Mouse (Mus musculus) embryonic facial prominence, embryonic 10.5 days (tissue): ENCODE data around the gene Cd81. TPM values are rescaled to one million over a fixed set of nuclear protein-coding genes. Genes with fewer than 3 reads are reported as not detected.

Experiments
- DNase-seq: peaks from one replicate; pipeline ENCODE4 v3.0.0-alpha.2; 2017; ENCODE audit warnings: low spot score
- H3K27ac ChIP-seq: fragments of 300-500 bp; sonication (generic); replicated peaks from 2 replicates; pipeline ENCODE4 v1.5.1; 2016; ENCODE audit warnings: mild to moderate bottlenecking
- H3K27me3 ChIP-seq: fragments of 300-500 bp; sonication (generic); replicated peaks from 2 replicates; pipeline ENCODE4 v1.6.1; 2016; ENCODE audit warnings: low read depth, mild to moderate bottlenecking; ENCODE audit not compliant: poor library complexity, severe bottlenecking
- H3K36me3 ChIP-seq: fragments of 300-500 bp; sonication (generic); replicated peaks from 2 replicates; pipeline ENCODE4 v1.6.1; 2016; ENCODE audit warnings: mild to moderate bottlenecking, moderate library complexity
- H3K4me1 ChIP-seq: fragments of 300-500 bp; sonication (generic); 2 replicates; pipeline ENCODE4 v1.6.1; 2016
- H3K4me3 ChIP-seq: fragments of 300-500 bp; sonication (generic); 2 replicates; pipeline ENCODE4 v1.5.1; 2016; ENCODE audit warnings: mild to moderate bottlenecking, moderate library complexity
- H3K9me3 ChIP-seq: fragments of 300-500 bp; sonication (generic); 2 replicates; pipeline ENCODE4 v1.6.1; 2016; ENCODE audit warnings: mild to moderate bottlenecking
- WGBS: fragments of 180-500 bp; shearing (Covaris S2); methylation state at CpG from one replicate; pipeline ENCODE4 v1.1.7; 2016; 5-methylcytosine and 5-hydroxymethylcytosine counted together
- polyA plus RNA-seq: library from polyadenylated mRNA; unstranded; fragments of >200 nt; fragmentation: Nextera tagmentation; extraction: Ambion mirVana; gene quantifications from 2 replicates; pipeline ENCODE4 v1.2.1, GENCODE M21; 2016

The Cd81 gene
- polyA plus RNA-seq, 1 experiment from 2014 or later = 255 TPM

DNA sequence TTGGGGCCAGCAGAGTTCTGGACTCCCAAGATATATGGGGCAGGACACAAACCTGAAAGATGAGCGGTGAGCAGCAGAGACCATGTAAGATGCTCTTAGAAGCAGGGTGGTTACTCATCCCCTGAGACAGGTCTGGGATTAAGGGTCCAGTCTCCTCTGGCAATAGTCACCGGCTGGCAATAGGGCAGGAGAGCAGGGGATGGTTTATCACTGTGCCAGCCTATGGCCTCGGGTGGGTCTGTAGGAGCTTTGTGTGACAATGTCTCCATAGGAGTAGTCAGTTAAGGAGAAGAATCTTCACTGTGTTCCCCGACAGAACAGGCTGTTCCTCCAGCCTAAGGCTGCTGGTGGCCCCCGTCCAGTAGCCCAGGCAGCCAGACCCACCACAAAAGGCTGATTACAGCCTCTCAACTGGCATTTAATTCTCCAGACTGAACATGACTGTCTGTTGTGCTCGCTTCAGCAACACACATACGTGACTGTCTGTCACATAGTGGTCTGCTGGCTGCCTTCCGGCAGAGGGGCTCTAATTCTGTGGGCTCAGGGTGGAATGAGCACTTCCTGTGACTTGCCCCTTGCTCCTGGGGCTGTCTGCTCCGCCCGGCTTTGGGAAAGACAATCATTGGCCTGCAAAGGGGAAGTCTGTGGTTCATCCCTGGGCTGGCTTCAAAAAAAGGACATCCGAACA, 3.1 kb downstream of the Cd81 start:
- 77% methylated on average over 11 of the region's 11 CpGs for WGBS
- Histone ChIP-seq H3K4me1 (peaks cover 62% of the 10 kb centered on the region), H3K9me3 (no peaks in the 10 kb centered on the region), H3K4me3 (peak overlapping the region; percentile 82; the same call in 1 of the 2 replicates), H3K27ac (peak overlapping the region; percentile 36), H3K27me3 (no peaks in the 10 kb centered on the region), H3K36me3 (peaks cover 59% of the 10 kb centered on the region)
- no peak for DNase-seq

DNA sequence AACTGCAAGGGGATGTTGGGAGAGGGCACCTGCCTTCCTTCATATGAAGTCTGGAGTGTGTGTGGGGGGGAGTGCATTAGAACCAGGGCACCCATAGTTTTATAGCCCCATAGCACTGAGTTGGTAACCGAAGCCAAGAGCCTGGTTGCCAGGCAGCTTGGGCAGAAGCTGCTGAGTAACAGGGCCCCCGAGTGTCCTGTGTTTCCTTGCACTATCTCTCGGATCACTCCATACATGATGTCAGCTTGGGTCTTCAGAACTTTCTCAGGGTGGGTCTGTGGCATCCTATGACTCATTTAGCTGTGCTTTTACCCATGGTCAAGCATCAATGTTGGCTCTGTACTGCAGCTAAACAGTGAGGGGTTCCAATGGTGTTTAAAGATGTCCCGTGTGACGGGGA, 4.5 kb downstream of the Cd81 start:
- Histone ChIP-seq H3K36me3 (peaks cover 72% of the 10 kb centered on the region), H3K4me3 (no peak overlapping the region), H3K27ac (no peak overlapping the region), H3K27me3 (no peaks in the 10 kb centered on the region), H3K9me3 (no peaks in the 10 kb centered on the region), H3K4me1 (peaks cover 59% of the 10 kb centered on the region)
- WGBS = 91% methylated on average over 5 of the region's 5 CpGs
- DNase-seq = no peak

DNA sequence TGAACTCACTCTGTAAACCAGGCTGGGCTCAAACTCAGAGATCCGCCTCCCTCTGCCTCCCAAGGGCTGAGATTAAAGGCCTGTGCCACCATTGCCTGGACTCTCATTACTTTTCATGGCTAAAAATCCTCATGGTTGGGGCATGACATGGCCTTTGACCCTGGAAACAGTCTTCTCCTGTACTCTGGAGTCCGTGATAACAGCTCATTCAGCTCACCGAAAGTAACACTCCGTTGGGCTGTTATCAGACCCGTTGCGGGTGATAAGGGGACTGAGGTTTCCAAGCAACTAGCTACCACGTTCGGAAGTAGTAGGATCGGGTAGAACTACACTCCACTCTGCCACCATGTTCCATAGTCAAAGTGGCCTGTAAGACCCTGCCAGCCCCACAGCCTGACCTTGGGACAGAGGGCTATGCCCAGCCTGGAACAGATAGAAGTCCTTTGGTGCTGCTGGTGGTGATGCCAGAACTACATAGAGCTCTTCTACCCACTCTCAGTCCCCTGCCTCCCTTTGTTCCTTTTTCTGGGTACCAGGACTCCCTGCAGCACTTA, 5.2 kb downstream of the Cd81 start:
- 81% methylated on average over 9 of the region's 9 CpGs for WGBS
- DNase-seq = no peak
- Histone ChIP-seq H3K27me3 (no peaks in the 10 kb centered on the region), H3K36me3 (peaks cover 80% of the 10 kb centered on the region), H3K27ac (no peak overlapping the region; the same call in 1 of the 2 replicates), H3K4me1 (peaks cover 54% of the 10 kb centered on the region), H3K9me3 (no peaks in the 10 kb centered on the region), H3K4me3 (no peak overlapping the region)

DNA sequence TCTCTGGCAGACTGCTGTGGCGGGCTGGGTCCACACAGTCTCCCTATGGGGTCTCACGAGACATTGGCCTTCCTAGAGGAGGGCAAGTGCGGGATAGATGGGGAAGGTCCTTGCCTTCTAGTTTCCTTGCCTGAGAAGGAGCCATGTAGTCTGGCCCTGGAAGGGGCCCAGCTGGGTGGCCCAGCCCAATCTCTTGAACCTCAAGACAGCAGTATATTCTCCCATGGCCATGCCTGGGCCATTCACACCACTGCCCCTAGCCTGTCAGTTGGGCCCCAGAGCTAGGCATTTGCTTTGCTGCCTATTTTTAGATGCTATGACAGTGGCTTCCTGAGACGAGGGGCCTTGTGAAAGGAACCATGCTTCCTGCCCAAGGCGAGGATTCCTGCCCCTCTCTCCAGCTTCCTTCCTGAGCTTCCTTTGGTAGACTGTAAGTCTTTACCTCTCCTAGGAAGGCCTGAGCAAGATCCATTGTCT, 5.7 kb downstream of the Cd81 start:
- DNase-seq = no peak
- Histone ChIP-seq H3K36me3 (peaks cover 85% of the 10 kb centered on the region), H3K27ac (no peak overlapping the region; the same call in 1 of the 2 replicates), H3K27me3 (no peaks in the 10 kb centered on the region), H3K9me3 (no peaks in the 10 kb centered on the region), H3K4me1 (peaks cover 53% of the 10 kb centered on the region), H3K4me3 (no peak overlapping the region)
- WGBS = 69% methylated on average over 5 of the region's 5 CpGs

DNA sequence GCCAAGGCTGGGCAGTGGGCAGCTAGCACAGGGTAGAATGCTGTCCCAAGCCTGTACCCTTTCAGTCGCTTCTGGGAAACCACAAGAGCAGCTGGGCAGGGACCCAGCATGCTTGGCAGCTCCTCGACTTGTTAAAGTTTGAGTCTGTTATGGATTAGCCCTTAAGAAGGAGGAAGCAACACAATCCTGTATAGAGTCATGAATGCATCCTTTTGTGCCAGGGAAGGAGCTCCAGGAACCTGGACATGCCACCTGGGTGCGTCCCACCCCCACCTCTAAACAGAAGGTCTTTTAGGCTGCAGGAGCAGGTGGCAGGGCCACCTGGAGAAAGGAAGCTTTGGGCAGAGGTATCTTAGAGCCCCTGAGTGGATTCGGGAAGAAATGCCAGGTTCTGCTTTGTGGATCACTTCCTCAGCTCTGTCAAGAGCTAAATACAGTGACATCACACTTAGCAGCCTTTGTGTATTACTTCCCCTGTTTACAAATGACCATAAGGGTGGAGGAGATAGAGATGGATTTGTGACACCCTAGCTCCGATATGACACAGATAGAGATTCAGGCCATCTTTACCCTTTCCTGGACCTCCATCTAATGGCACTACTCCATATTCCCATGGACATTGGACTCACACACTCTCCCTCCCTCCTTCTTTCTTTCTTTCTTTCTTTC, 6.8 kb downstream of the Cd81 start:
- no peaks in the 10 kb centered on the region for H3K9me3 ChIP-seq
- peaks cover 95% of the 10 kb centered on the region for H3K36me3 ChIP-seq
- H3K4me1 ChIP-seq = peaks cover 42% of the 10 kb centered on the region
- 81% methylated on average over 5 of the region's 5 CpGs for WGBS
- H3K4me3 ChIP-seq = no peak overlapping the region
- H3K27ac ChIP-seq = peak overlapping the region; percentile 51; the same call in 1 of the 2 replicates
- no peak for DNase-seq
- no peaks in the 10 kb centered on the region for H3K27me3 ChIP-seq

DNA sequence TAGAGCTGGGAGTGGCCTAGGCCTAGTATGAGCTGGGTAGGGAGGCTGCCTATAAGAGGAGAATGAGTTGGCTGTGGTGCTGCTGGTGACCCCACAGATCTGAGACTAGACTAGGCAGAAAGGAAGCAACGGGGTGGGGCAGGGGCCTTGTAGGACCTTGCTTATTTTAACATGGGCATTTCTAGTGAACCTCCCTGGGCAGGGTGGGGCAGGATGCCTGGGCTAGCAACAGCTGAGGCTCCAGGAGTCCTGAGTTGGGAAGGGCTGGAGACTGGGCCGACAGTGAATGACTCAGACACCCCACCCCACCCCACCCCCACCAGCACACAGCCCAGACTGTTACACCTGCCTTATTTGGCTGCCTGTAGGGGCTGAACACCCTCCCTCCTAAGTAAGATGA, 10.2 kb downstream of the Cd81 start:
- DNase-seq = no peak
- Histone ChIP-seq H3K27ac (no peak overlapping the region), H3K4me3 (no peak overlapping the region), H3K9me3 (no peaks in the 10 kb centered on the region), H3K27me3 (no peaks in the 10 kb centered on the region), H3K36me3 (peaks cover 98% of the 10 kb centered on the region), H3K4me1 (peaks cover 18% of the 10 kb centered on the region)
- 93% methylated on average over 2 of the region's 2 CpGs for WGBS

DNA sequence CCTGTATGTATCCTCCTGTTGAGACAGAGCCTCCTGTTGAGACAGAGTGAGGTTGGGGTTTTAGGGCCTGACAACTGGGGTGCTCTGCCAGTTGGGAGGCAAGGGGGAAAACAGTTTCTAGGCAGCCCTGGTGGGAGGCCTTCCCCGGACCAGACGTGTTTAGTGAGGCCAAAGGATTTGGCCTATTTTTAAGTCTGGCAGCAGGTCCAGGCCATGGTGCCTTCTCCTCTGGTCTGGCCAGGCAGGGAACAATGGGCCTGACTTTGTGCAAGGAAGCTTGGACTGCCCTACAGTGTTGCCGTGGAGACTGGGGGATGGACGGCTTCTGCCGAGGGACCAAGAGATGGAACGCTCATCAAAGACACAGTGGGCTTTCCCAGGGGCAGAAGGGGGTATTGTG, 11.7 kb downstream of the Cd81 start:
- DNase-seq = no peak
- no peaks in the 10 kb centered on the region for H3K9me3 ChIP-seq
- no peaks in the 10 kb centered on the region for H3K27me3 ChIP-seq
- 78% methylated on average over 6 of the region's 6 CpGs for WGBS
- peaks cover 16% of the 10 kb centered on the region for H3K4me1 ChIP-seq
- no peak overlapping the region for H3K4me3 ChIP-seq
- peaks cover 89% of the 10 kb centered on the region for H3K36me3 ChIP-seq
- H3K27ac ChIP-seq = no peak overlapping the region

DNA sequence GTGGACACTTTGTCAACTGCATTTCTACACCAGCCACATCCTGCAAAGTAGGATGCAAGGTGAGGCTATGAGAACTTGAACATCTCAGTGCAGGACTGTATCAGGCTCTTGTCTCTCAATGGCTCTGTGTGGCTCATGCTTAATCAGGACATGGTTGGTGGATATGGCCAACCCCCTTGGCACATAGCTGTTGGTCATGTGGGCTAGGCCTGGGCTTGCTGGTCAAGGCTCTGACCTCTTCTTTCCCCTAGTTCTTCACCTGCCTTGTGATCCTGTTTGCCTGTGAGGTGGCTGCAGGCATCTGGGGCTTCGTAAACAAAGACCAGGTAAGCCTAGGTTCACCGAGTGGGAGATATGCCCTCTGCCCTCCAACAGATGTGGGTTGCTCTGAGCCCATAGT, 13.2 kb downstream of the Cd81 start:
- 93% methylated on average over 2 of the region's 2 CpGs for WGBS
- Histone ChIP-seq H3K36me3 (peaks cover 82% of the 10 kb centered on the region), H3K27ac (no peak overlapping the region), H3K4me3 (no peak overlapping the region), H3K9me3 (no peaks in the 10 kb centered on the region), H3K27me3 (no peaks in the 10 kb centered on the region), H3K4me1 (peaks cover 23% of the 10 kb centered on the region)
- DNase-seq = no peak

DNA sequence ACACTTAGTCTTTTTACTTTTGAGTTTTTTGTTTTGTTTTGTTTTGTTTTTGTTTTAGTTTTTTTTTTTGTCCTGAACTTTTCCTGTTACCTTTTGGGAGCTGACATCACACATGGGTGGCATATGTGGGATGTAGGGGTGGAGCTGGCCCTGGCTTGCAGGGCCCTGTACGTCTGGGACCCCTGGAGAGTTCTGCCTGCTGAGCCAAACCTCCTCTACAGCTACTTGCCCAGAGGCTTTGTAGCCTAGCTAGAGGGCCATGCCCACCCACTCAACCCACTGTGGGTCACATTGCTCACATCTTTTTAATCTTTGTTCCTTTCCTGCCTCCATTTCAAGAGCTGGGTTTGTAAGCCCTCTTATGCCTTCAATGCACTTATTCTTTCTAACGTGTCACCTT, 14.9 kb downstream of the Cd81 start:
- whole genome bisulfite sequencing = 79% methylated on average over 2 of the region's 2 CpGs
- Histone ChIP-seq H3K4me3 (no peak overlapping the region), H3K36me3 (peaks cover 76% of the 10 kb centered on the region), H3K9me3 (no peaks in the 10 kb centered on the region), H3K4me1 (peaks cover 29% of the 10 kb centered on the region), H3K27me3 (no peaks in the 10 kb centered on the region), H3K27ac (no peak overlapping the region; the same call in 1 of the 2 replicates)
- no peak for DNase-seq

DNA sequence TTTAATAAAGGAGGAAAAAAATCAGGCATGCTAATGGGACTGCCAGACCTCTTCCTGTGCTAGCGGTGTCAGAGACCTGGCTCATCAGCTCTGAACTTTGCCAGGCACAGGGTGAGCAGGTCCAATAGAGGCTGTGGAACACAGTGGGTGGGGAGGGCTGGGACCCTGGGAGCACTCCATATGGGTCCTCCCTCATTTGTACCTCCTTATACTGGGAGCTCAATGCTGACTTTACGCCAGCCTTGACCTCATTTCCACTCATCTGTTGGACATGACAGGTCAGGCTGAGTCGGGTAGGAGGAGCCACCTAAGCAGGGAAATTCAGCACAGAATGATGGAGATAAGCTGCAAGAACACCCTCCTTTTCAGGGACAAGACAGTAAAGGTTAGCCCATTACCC, 15.4 kb downstream of the Cd81 start:
- peak overlapping the region; percentile 90 for H3K27ac ChIP-seq
- peaks cover 29% of the 10 kb centered on the region for H3K4me1 ChIP-seq
- H3K27me3 ChIP-seq = no peaks in the 10 kb centered on the region
- H3K9me3 ChIP-seq = no peaks in the 10 kb centered on the region
- DNase-seq = no peak
- 91% methylated on average over 3 of the region's 3 CpGs for WGBS
- peaks cover 71% of the 10 kb centered on the region for H3K36me3 ChIP-seq
- peak overlapping the region; percentile 94 for H3K4me3 ChIP-seq

DNA sequence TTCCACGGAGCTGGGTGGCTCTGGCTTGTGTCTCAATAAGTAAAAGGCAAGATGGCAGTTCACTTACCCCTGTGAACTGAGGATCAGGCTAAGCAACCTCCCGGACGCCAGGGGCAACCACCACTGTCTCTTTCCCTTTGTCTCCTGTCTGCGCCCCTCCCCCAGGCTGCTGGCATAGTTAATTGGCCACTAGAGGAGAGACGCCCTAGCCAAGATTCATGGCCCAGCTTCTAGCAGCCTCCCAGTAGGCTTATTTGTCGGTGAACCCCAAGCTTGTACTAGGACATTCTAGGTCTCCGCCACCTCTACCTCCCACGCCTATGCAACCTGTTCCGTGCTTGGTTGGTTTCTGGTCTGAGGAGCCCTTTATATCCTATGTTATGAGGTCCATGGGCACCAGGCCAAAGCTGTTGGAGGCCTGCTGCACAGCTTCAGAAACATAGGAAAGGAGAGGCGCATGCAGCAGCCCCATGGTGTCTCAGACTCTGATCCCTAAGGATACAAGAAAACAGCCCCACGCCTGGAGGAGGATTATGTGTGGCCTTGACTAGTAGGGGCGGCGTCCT, 15.9 kb downstream of the Cd81 start:
- no peaks in the 10 kb centered on the region for H3K27me3 ChIP-seq
- 48% methylated on average over 13 of the region's 13 CpGs for WGBS
- peak overlapping the region; percentile 94 for H3K4me3 ChIP-seq
- peak; percentile 49 for DNase-seq
- H3K27ac ChIP-seq = peak overlapping the region; percentile 90
- no peaks in the 10 kb centered on the region for H3K9me3 ChIP-seq
- H3K4me1 ChIP-seq = peaks cover 29% of the 10 kb centered on the region
- peaks cover 66% of the 10 kb centered on the region for H3K36me3 ChIP-seq

DNA sequence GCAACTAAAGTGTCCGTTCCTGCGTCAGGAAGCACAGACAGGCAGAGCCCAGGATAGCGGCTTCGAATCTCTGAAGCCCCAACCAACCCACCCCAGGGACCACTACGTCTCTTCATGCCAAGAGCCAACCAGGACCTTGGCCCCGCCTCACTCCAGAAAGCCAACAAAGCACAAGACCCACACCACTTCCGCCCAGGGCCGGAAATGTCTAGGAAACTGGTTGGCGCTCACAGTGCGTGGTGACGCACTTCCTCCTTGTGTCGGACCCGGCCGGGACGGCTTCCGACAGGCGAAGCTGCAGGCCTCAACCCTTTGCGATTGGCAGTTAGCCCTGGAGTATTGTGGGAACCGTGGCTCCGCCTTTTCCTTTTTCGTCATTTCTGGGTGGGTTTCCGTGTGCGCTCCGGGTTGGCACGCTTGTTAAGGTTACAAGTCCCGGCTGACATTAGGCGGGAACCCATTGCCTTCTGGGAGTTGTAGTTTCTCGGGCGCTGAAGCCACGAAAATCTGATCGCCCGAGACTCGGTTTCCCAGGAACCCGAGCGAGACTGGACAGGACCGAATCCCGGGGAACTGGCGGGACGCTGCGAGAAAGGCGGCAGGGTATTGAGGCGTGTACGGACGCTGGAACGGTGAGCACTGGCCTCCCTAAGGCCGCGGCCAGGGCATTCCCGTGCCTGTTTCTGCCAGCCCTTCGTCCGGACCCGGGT, 16.5 kb downstream of the Cd81 start, which contains the start of gene Tssc4:
Gene Tssc4, plus strand, starts transcription at position 368 of the 710 bp plus-strand sequence.
- Histone ChIP-seq H3K27ac (peak within 1 kb of the TSS; percentile 90), H3K36me3 (peaks cover 60% of the 10 kb centered on the region), H3K4me1 (peaks cover 29% of the 10 kb centered on the region), H3K9me3 (no peaks in the 10 kb centered on the region), H3K4me3 (peak within 1 kb of the TSS; percentile 94), H3K27me3 (no peaks in the 10 kb centered on the region)
- under 1% methylated on average over 51 of the region's 51 CpGs for WGBS
- DNase-seq = peak; percentile 98
